Mouse (Mus musculus): ENCODE measurements at regions not wholly inside any gene's neighbourhood (a gene's known extent, or its start where the extent isn't known, plus 50 kb on each side); places are given as distances from the start of the nearest gene placed in this dataset.

DNA sequence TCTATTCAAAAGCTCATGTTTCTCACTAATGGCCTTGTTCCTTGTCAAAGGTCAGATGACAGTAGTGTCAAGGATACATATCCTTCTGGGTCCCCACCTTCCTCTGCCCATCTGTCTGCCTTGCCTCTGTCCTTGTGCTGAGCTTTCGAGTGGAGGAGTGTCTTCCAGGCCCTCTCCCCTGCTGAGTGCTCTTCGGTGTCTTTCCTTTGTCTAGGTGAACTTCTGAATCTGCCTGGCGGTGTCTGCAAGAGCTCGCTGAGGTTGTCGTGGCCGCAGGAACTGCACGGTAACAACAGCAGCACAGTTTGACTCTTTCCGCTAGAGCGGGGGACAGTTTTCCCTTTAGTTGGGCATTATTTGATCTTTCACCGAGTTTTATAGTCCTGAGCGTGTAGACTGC lies 111.7 kb downstream of the Kif26a start:
- Histone ChIP-seq H3K27ac (ENCODE audit: insufficient read depth, low read length) (no peak overlapping the region), H3K27me3 (ENCODE audit: control insufficient read depth, insufficient read depth, low read length) (no peaks in the 10 kb centered on the region; the same call in 1 of the 2 replicates), H3K4me1 (ENCODE audit: control insufficient read depth, insufficient read depth, low read length) (no peaks in the 10 kb centered on the region), H3K4me3 (replicated peaks; ENCODE audit: insufficient read depth, low read depth, low read length) (no peak overlapping the region)
- DNase-seq = no peak
- no peak for TF ChIP-seq POLR2A (IDR thresholded peaks at IDR 0.05; ENCODE audit: borderline replicate concordance, insufficient read depth, low read length)
- TF ChIP-seq CTCF (IDR thresholded peaks at IDR 0.05; ENCODE audit: borderline replicate concordance, insufficient read depth, low read depth, low read length) = no peak
- WGBS = 68% methylated on average over 11 of the region's 11 CpGs

DNA sequence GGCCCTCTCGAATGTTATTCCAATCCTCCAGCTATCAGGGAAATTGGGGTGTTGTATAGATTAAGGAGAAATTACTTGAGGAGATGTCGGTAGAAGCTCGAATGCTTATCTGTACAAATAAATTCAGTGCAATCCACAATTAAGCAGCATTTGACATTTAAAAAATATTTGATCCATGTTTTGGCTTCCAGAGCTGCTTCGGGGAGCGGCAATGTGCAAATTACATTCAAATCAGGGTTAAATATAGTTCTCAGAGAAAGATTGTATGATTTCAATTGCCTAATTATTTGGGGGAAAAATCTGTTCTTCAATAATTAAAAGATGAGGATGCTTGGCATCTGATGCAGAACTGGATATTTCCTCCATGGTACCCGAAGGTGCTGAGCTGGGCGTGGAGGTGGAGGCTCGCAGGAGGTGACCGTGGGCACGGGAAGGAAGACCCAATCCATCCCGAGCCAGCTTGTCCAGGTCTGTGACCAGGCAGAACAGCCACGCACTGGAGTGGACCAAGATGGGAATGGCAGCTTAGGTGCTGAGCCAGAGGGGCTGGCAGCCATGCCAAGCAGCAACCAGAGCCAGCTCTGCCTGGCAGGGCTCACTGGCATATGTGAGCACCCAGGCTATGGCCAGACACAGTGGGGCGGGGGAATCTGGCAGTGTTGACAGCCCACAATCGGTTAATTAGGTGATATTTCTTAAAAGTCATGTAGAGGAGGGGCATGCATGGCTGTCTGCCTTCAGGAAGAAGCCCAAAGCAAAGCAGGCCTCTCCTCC lies 117.5 kb downstream of the Kif26a start:
- WGBS = 21% methylated on average over 14 of the region's 14 CpGs
- no peak overlapping the region for H3K4me3 ChIP-seq (replicated peaks; ENCODE audit: insufficient read depth, low read depth, low read length)
- peak; percentile 82 to 89 for DNase-seq
- no peak overlapping the region for H3K27ac ChIP-seq (ENCODE audit: insufficient read depth, low read length)
- peaks cover 15% of the 10 kb centered on the region for H3K4me1 ChIP-seq (ENCODE audit: control insufficient read depth, insufficient read depth, low read length)
- no peak for TF ChIP-seq POLR2A (IDR thresholded peaks at IDR 0.05; ENCODE audit: borderline replicate concordance, insufficient read depth, low read length)
- TF ChIP-seq CTCF (IDR thresholded peaks at IDR 0.05; ENCODE audit: borderline replicate concordance, insufficient read depth, low read depth, low read length) = no peak
- no peaks in the 10 kb centered on the region; the same call in 1 of the 2 replicates for H3K27me3 ChIP-seq (ENCODE audit: control insufficient read depth, insufficient read depth, low read length)

DNA sequence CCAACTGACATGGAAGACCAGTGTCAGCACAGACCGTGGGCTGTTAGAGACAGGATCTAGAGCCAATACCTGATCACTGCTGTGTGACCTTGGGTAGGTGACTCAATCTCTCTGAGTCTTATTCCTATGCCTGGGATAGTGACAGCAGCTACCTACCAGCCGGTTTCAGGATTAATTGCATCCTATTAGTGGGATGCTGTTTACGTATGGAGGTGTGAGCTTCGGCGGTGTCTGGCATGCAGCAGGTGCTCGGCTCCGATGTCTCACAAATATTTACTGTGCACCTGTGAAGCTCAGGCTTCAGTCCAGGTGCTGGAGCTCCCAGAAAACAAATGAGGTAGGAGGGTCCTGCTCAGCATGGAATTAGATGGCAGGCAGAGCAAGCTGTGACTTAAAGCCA lies 118.2 kb downstream of the Kif26a start:
- TF ChIP-seq POLR2A (IDR thresholded peaks at IDR 0.05; ENCODE audit: borderline replicate concordance, insufficient read depth, low read length) (no peak), CTCF (IDR thresholded peaks at IDR 0.05; ENCODE audit: borderline replicate concordance, insufficient read depth, low read depth, low read length) (no peak)
- Histone ChIP-seq H3K27me3 (ENCODE audit: control insufficient read depth, insufficient read depth, low read length) (no peaks in the 10 kb centered on the region; the same call in 1 of the 2 replicates), H3K27ac (ENCODE audit: insufficient read depth, low read length) (no peak overlapping the region), H3K4me3 (replicated peaks; ENCODE audit: insufficient read depth, low read depth, low read length) (no peak overlapping the region), H3K4me1 (ENCODE audit: control insufficient read depth, insufficient read depth, low read length) (peaks cover 15% of the 10 kb centered on the region)
- DNase-seq = no peak
- WGBS = 22% methylated on average over 7 of the region's 7 CpGs

DNA sequence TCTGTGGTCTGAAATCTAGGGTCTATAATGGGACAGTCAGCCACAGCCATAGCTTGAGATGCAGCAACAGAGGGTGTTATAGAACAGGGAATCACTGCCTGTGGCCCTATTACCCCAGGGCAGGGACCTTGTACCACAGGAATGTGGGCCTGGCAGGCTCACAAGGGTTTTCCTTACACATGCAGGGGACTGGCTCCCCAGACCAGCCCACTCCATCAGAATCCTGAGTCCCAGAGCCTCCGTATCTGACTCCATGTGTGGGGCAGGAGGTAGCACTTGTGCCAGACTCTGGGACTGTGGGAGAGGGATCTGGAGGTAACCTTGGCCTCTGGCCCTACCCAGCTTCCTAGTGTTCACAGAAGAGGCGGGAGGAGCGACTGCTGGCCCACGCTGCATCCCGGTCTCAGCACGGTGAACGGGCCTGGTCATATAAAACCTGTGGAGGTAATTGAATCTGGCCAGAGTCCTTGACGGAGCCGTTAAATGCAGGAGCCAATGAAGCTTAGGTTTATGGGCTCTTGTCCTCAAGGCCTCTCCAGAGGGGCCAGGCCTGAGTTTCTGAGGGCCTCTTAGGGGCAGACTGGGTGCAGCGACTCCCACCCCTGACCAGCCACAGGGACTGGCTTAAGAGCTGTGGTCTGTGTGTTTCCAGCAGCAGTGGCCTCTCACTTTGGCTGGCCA lies 119.4 kb downstream of the Kif26a start:
- H3K4me3 ChIP-seq (replicated peaks; ENCODE audit: insufficient read depth, low read depth, low read length) = no peak overlapping the region
- no peak for DNase-seq
- H3K27me3 ChIP-seq (ENCODE audit: control insufficient read depth, insufficient read depth, low read length) = no peaks in the 10 kb centered on the region; the same call in 1 of the 2 replicates
- peaks cover 15% of the 10 kb centered on the region for H3K4me1 ChIP-seq (ENCODE audit: control insufficient read depth, insufficient read depth, low read length)
- 33% methylated on average over 10 of the region's 10 CpGs for WGBS
- no peak overlapping the region for H3K27ac ChIP-seq (ENCODE audit: insufficient read depth, low read length)
- TF ChIP-seq CTCF (IDR thresholded peaks at IDR 0.05; ENCODE audit: borderline replicate concordance, insufficient read depth, low read depth, low read length) (no peak), POLR2A (IDR thresholded peaks at IDR 0.05; ENCODE audit: borderline replicate concordance, insufficient read depth, low read length) (no peak)

DNA sequence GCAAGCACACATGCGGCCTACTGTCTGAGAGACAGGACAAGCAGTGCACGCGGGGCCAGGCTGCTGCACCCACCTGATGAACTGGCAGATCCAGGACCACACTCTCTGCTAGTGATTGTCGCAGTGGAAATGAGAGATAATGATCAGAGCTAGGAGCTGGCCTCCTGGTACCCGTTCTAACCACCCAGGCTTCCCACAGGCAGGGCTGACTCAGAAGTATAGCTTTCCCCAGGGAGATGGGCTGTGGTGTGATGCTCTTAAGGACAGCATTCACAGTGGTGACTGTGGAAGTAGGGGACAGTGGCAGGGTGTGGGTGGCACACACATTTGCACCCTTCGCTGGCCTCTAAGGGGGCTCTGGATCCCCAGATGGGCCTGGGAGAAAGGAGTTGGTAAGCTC lies 128.0 kb downstream of the Kif26a start:
- WGBS = 95% methylated on average over 6 of the region's 6 CpGs
- no peak for TF ChIP-seq CTCF (IDR thresholded peaks at IDR 0.05; ENCODE audit: borderline replicate concordance, insufficient read depth, low read depth, low read length)
- no peak for TF ChIP-seq POLR2A (IDR thresholded peaks at IDR 0.05; ENCODE audit: borderline replicate concordance, insufficient read depth, low read length)
- no peak for DNase-seq

DNA sequence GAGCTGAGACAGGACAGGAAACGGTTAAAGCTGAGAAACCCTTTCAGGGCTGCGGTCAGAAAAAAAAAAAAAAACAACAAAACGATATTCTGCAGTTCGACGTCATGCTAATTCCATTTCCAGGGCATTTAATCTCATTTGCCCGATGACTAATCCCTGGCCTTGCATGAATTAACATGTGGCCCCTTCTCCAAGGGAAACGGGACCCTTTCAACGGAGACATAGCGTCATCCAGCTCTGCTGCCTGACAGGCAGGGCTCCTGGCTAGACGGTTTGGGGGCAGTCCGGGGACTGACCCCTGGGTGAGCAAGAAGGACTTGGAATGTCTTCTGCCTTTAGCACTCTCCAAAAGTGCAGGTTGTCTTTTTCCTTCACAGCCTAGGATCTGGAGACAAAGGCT lies 128.7 kb downstream of the Kif26a start:
- DNase-seq = no peak
- Histone ChIP-seq H3K27ac (ENCODE audit: insufficient read depth, low read length) (no peak overlapping the region), H3K27me3 (ENCODE audit: control insufficient read depth, insufficient read depth, low read length) (no peaks in the 10 kb centered on the region; the same call in 1 of the 2 replicates), H3K4me3 (replicated peaks; ENCODE audit: insufficient read depth, low read depth, low read length) (no peak overlapping the region), H3K4me1 (ENCODE audit: control insufficient read depth, insufficient read depth, low read length) (peaks cover 6% of the 10 kb centered on the region; the same call in 1 of the 2 replicates)
- 21% methylated on average over 11 of the region's 11 CpGs for WGBS
- TF ChIP-seq CTCF (IDR thresholded peaks at IDR 0.05; ENCODE audit: borderline replicate concordance, insufficient read depth, low read depth, low read length) (no peak), POLR2A (IDR thresholded peaks at IDR 0.05; ENCODE audit: borderline replicate concordance, insufficient read depth, low read length) (no peak)

More for the DNA sequence above, 128.0 kb downstream of the Kif26a start:
- no peaks in the 10 kb centered on the region; the same call in 1 of the 2 replicates for H3K27me3 ChIP-seq (ENCODE audit: control insufficient read depth, insufficient read depth, low read length)
- no peak overlapping the region for H3K27ac ChIP-seq (ENCODE audit: insufficient read depth, low read length)
- H3K4me3 ChIP-seq (replicated peaks; ENCODE audit: insufficient read depth, low read depth, low read length) = no peak overlapping the region
- peaks cover 6% of the 10 kb centered on the region; the same call in 1 of the 2 replicates for H3K4me1 ChIP-seq (ENCODE audit: control insufficient read depth, insufficient read depth, low read length)

DNA sequence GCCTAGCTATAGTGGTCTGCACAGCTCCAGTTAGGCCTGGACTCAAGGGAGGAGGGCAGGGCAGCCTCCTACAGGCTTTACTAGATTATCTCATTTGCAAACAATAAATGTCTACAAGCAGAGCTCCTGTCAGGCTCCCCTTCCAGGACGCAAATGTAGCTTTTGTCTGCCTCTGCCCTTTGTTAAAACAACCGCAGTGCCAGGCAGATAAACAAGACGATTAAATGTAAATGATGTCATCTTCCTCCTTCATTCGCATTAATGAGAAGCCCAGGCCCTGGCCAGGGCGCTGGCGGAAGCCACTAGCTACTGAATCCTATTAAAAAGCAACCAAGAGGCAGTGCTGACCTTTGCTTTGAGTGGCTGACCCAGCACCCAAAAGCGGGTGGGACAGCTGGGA lies 130.6 kb downstream of the Kif26a start:
- WGBS = 85% methylated on average over 7 of the region's 7 CpGs
- Histone ChIP-seq H3K4me1 (ENCODE audit: control insufficient read depth, insufficient read depth, low read length) (peaks cover 6% of the 10 kb centered on the region; the same call in 1 of the 2 replicates), H3K4me3 (replicated peaks; ENCODE audit: insufficient read depth, low read depth, low read length) (no peak overlapping the region), H3K27me3 (ENCODE audit: control insufficient read depth, insufficient read depth, low read length) (no peaks in the 10 kb centered on the region; the same call in 1 of the 2 replicates), H3K27ac (ENCODE audit: insufficient read depth, low read length) (no peak overlapping the region)
- TF ChIP-seq POLR2A (IDR thresholded peaks at IDR 0.05; ENCODE audit: borderline replicate concordance, insufficient read depth, low read length) = no peak
- no peak for TF ChIP-seq CTCF (IDR thresholded peaks at IDR 0.05; ENCODE audit: borderline replicate concordance, insufficient read depth, low read depth, low read length)
- DNase-seq = no peak
